Mouse (Mus musculus): ENCODE measurements around the gene Gm44973. TPM values are rescaled to one million over a fixed set of nuclear protein-coding genes. Genes with fewer than 3 reads are reported as not detected.

Gm44973 gene
- polyA plus RNA-seq, 1 experiment from 2014 or later: 0.89 TPM

DNA sequence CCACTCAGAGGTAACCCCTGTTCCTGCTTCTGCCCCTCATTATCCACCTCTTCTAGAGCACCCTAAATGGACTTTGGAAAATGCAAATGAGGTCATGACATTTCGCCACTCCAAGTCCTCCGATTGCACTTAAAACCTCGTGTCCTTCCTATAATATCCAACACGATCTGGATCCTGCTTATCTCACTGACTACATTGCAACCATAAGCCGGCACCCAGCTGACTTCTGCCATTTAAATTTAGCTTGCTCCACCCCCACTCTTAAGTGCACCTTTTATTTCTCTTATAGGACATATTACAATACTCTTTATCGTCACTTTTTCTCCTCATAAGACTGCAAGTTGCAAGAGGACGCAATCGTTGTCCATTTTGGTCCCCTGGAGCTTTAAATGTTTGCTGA is 22.2 kb downstream of the Gm44973 start:
- H3K36me3 ChIP-seq: peaks cover 38% of the 10 kb centered on the region
- H3K4me3 ChIP-seq: peak overlapping the region; percentile 96
- ATAC-seq (replicated peaks): no peak
- H3K9ac ChIP-seq (replicated peaks): peak overlapping the region; percentile 87; the same call in 1 of the 2 replicates
- H3K27me3 ChIP-seq: no peaks in the 10 kb centered on the region
- peak overlapping the region; percentile 98 for H3K27ac ChIP-seq (replicated peaks)
- peaks cover 22% of the 10 kb centered on the region for H3K4me1 ChIP-seq
- no peaks in the 10 kb centered on the region for H3K9me3 ChIP-seq
- H3K4me2 ChIP-seq (replicated peaks): peak overlapping the region; percentile 58
- WGBS: 88% methylated on average over 8 of the region's 8 CpGs

DNA sequence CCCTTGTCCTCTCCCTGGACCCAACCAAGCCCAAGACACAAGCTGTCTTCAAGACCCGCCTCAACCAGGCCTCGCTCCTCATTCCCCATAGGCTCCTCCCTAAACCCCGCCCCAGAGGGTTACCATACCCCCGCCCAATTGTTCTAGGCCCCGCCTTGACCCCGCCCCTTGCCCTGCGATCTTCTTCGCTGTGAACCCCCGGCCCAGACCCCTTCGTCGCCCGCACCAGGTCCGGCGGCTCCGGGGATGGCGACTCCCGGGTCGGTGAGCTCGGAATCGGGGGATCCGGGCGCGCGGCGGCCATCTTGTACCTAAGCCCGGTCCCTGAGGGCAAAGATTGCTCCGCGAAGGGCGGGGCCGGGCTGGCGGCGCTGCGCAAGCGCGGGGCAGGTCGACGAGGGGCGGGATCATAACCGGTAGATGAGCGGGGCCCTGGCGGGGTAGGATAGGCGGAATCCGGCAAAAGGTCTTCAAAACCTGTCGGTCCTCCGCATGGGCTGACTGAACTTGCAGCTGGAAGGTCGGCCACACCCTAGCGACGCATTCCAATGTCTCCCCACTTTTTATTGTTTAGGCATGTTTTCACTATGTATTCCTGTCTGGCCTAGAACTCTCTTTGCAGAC is 22.9 kb downstream of the Gm44973 start, which contains the start of gene Zfp784:
TSS of gene Zfp784 (minus strand) at position 338 of the 624 bp plus-strand sequence.
- Histone ChIP-seq H3K27ac (replicated peaks) (peak within 1 kb of the TSS; percentile 98), H3K4me2 (replicated peaks) (peak within 1 kb of the TSS; percentile 58), H3K9ac (replicated peaks) (peak within 1 kb of the TSS; percentile 87), H3K36me3 (peaks cover 31% of the 10 kb centered on the region), H3K9me3 (no peaks in the 10 kb centered on the region), H3K27me3 (no peaks in the 10 kb centered on the region), H3K4me1 (peaks cover 22% of the 10 kb centered on the region), H3K4me3 (peak within 1 kb of the TSS; percentile 96)
- under 1% methylated on average over 48 of the region's 48 CpGs for WGBS
- peak; percentile 97 for ATAC-seq (replicated peaks)

DNA sequence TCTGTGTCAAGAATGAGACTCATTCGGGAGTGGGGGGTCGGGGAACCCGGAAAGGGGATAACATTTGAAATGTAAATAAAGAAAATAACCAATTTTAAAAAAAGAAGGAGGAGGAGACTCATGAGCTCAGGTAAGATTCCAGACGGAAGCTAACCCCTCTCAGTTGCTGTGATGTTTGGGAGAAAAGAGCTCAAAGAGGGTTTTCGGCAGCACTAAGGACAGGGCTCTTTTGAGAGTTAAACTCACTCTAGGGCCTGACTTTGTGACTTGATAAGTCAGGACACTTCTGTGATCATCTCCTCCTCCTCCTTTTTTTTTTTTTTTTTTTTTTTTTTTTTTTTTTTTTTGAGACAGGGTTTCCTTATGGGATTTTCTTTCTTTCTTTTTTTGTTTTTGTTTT is 23.6 kb downstream of the Gm44973 start:
- H3K27ac ChIP-seq (replicated peaks): 0 out of 2 replicates have a peak overlapping the region, but pooled peaks have one; percentile 98

DNA sequence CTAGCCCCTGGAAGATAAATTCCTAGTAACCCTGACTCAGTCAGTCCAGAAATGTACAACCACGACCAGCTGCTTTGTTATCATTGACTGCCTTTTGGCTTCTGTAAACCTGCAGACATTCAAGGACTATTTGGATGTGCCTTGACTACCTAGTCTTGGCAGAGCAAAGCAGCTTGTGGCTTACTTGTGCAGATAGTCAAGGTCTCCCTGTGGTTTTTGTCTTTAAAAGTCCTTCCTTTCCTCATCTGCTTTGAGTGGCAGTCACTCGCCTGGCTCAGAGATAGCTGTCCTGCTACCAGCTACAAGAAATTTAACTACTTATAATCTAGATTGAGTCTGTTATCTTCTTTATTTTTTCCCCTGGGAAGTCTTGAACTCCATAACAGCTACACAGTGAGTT is 29.7 kb downstream of the Gm44973 start:
- H3K4me2 ChIP-seq (replicated peaks): no peak overlapping the region
- 83% methylated on average over 2 of the region's 2 CpGs for WGBS

More for the DNA sequence above, 23.6 kb downstream of the Gm44973 start:
- no peak for ATAC-seq (replicated peaks)
- peak overlapping the region; percentile 96 for H3K4me3 ChIP-seq
- H3K4me2 ChIP-seq (replicated peaks): peak overlapping the region; percentile 58
- peaks cover 24% of the 10 kb centered on the region for H3K36me3 ChIP-seq
- peaks cover 22% of the 10 kb centered on the region for H3K4me1 ChIP-seq
- 32% methylated on average over 5 of the region's 5 CpGs for WGBS
- no peaks in the 10 kb centered on the region for H3K27me3 ChIP-seq
- peak overlapping the region; percentile 87 for H3K9ac ChIP-seq (replicated peaks)
- H3K9me3 ChIP-seq: no peaks in the 10 kb centered on the region

DNA sequence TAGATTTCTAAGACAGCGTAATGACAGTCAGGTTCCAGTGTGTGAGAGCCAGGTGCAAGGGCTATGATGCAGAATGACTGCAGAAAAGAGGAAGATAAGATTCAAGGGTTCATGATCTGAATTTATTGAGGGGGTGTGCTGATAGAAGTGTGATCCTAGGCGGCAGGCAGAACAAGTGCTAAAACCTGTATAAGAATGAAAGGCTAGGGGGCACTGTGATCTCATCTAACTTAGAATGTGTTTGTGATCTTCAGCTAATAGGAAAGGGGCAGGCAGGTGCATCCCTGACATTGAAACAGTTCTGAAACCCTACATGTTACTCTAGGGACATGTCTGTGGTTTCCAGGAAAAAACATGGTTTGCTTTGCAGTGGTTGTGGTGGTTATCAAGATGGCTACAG is 30.8 kb downstream of the Gm44973 start:
- Histone ChIP-seq H3K4me2 (replicated peaks) (no peak overlapping the region), H3K9me3 (no peaks in the 10 kb centered on the region), H3K27me3 (no peaks in the 10 kb centered on the region), H3K27ac (replicated peaks) (no peak overlapping the region), H3K4me3 (no peak overlapping the region), H3K4me1 (peaks cover 8% of the 10 kb centered on the region), H3K36me3 (no peaks in the 10 kb centered on the region), H3K9ac (replicated peaks) (no peak overlapping the region)
- 77% methylated on average over 2 of the region's 2 CpGs for WGBS
- ATAC-seq (replicated peaks): no peak

More for the DNA sequence above, 29.7 kb downstream of the Gm44973 start:
- no peak overlapping the region for H3K4me3 ChIP-seq
- no peak overlapping the region for H3K27ac ChIP-seq (replicated peaks)
- no peak overlapping the region for H3K9ac ChIP-seq (replicated peaks)
- H3K4me1 ChIP-seq: no peaks in the 10 kb centered on the region
- H3K9me3 ChIP-seq: no peaks in the 10 kb centered on the region
- ATAC-seq (replicated peaks): no peak
- H3K27me3 ChIP-seq: no peaks in the 10 kb centered on the region
- no peaks in the 10 kb centered on the region for H3K36me3 ChIP-seq

DNA sequence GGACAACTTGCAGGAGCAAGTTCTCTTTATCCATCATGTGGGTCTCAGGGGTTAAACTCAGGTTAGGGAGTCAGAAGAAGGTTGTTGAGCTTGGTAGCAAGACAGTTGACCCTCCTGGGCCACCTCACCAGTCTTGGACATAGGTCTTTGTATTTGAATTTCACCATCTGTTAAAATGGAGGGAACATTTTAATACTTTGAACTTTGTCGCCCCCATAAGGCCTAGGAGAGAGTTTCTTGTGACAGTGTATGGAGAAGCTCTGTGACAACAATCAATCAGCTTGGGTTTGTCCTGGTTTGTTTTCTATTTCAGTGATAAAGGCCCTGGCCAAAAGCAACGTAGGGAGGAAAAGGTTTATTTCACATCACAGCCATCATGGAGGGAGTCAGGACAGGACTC is 32.0 kb downstream of the Gm44973 start:
- no peaks in the 10 kb centered on the region for H3K36me3 ChIP-seq
- no peak overlapping the region for H3K4me2 ChIP-seq (replicated peaks)
- H3K27me3 ChIP-seq: no peaks in the 10 kb centered on the region
- 24% methylated on average over 2 of the region's 2 CpGs for WGBS
- no peak overlapping the region for H3K27ac ChIP-seq (replicated peaks)
- ATAC-seq (replicated peaks): no peak
- peaks cover 14% of the 10 kb centered on the region for H3K4me1 ChIP-seq
- H3K4me3 ChIP-seq: no peak overlapping the region
- no peak overlapping the region for H3K9ac ChIP-seq (replicated peaks)
- no peaks in the 10 kb centered on the region for H3K9me3 ChIP-seq

DNA sequence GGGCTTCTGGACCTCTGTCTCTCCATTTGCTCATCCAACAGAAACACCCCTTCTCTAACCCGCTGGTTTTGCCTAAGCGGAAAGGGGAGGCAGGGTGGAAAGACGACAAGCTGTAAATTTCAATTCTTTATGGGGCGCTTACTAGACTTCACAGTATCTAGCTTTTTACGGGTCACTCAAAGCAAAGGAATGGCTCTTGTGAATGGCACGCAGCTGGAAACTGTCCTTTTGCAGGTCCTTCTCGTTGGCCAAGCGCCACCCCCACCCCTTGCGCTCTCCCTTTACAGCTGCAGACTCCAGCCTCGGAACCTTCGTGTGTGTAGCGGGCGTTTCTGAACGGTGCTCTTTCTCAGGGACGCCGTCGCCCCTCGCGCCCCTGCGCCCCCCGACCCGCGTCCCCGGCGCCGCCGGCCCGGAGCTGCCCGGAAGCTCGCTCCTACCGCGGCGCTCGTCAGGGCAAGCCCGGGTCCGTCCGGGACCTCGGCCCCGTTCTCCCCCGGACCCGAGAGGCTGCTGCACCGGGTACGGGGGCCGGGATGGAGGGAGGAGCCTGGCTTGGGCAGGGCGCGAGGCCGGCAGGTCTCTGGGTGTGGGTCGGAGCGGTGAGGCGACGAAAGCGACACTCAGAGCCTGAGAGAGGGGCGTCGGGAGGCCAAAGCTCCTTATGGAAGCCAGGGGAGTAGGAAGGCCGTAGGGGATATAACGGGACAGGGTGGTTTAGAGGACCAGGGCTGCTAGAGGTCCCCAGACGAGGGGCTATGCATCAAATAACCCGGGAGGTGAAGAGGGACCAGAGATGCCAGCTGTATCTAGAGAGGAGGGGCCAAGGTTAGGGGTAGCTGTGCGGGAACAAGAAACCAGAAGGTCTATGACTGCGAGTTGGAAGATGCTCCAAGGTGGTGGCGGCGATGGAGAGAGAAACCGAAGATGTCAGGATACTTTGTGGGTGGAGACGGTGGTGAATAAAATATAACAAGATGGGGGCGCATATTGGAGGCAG is 36.2 kb downstream of the Gm44973 start, which contains the start of gene Zfp580:
TSS of gene Zfp580 (plus strand) at position 346 of the 1,000 bp plus-strand sequence.
- H3K4me3 ChIP-seq: peak within 1 kb of the TSS; percentile 73
- peaks cover 46% of the 10 kb centered on the region for H3K4me1 ChIP-seq
- peaks cover 36% of the 10 kb centered on the region for H3K27me3 ChIP-seq
- peak within 1 kb of the TSS; percentile 81 for H3K27ac ChIP-seq (replicated peaks)
- peak within 1 kb of the TSS; percentile 84 for H3K4me2 ChIP-seq (replicated peaks)
- no peaks in the 10 kb centered on the region for H3K9me3 ChIP-seq
- peak within 1 kb of the TSS; percentile 83 for H3K9ac ChIP-seq (replicated peaks)
- ATAC-seq (replicated peaks): peak; percentile 82
- 1% methylated on average over 64 of the region's 65 CpGs for WGBS
- no peaks in the 10 kb centered on the region for H3K36me3 ChIP-seq

DNA sequence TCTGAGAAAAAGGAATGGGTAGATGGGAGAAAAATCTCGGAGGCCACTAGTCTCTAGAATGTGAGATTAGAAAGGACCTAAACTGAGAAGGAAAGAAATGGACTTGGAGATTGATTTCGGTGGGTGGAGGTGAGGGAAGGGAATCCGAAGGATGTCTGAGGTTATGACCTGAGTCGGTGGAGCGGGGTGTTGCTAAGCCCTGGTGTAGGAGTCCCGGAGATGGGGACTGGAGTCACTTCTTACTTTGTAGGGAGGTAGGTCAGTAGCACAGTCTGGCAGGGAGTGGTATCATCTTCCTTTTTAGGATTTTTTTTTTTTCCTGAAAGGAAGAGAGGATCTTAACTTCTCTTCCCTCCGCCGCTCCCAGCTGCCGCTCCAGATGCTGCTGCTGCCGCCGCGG is 37.1 kb downstream of the Gm44973 start:
- 5% methylated on average over 12 of the region's 12 CpGs for WGBS
- Histone ChIP-seq H3K36me3 (no peaks in the 10 kb centered on the region), H3K4me2 (replicated peaks) (peak overlapping the region; percentile 84), H3K9ac (replicated peaks) (peak overlapping the region; percentile 83), H3K4me1 (peaks cover 54% of the 10 kb centered on the region), H3K9me3 (no peaks in the 10 kb centered on the region), H3K27me3 (peaks cover 40% of the 10 kb centered on the region), H3K27ac (replicated peaks) (0 out of 2 replicates have a peak overlapping the region, but pooled peaks have one; percentile 81), H3K4me3 (peak overlapping the region; percentile 73)
- no peak for ATAC-seq (replicated peaks)

DNA sequence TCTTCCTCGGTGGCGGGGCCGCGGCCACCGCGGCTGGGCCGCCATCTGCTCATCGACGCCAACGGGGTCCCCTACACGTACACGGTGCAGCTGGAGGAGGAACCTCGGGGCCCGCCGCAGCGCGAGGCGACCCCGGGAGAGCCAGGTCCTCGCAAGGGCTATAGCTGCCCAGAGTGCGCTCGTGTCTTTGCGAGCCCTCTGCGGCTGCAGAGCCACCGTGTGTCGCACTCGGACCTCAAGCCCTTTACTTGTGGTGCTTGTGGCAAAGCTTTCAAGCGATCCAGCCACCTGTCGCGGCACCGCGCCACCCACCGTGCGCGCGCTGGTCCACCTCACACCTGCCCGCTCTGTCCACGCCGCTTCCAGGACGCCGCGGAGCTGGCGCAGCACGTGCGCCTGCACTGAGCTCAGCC is 37.6 kb downstream of the Gm44973 start:
- WGBS: 4% methylated on average over 45 of the region's 45 CpGs
- Histone ChIP-seq H3K4me3 (peak overlapping the region; percentile 73), H3K9ac (replicated peaks) (peak overlapping the region; percentile 83), H3K27me3 (peaks cover 45% of the 10 kb centered on the region), H3K4me2 (replicated peaks) (peak overlapping the region; percentile 84), H3K4me1 (peaks cover 59% of the 10 kb centered on the region), H3K9me3 (no peaks in the 10 kb centered on the region), H3K36me3 (no peaks in the 10 kb centered on the region), H3K27ac (replicated peaks) (no peak overlapping the region)
- ATAC-seq (replicated peaks): no peak

DNA sequence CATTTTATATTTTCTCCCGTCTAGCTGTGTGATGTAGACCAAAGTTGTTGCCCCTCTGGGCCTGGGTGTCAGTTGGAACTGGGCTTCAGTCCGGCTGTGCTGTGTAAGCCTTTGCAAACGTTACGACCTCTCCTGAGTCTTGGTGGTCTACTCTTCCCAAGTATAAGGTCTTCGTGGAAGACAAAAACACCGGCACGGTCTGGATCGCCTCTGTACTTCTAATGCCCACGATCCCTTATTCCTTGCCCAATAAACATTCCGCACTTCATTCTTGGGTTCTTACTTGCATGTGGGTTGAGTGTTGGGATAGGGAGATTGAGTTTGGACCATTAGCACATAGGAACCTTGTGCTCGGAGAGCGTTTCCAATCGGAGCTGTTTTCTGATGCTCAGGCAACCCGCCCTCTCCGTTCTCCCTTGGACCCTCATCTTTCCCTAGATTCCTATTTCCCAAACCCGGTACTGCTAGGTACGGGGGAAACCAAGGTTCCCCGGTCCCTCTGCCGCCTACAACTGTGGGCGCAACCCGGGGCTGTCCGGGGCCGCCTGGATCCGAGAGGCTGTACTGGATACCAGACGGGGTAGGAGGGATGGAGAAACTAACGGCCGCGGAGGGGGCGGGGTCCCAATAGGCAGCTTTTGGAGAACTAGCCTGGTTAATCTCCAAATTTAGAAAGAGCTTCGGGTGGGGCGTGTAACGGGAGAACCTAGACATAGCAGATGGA is 38.3 kb downstream of the Gm44973 start:
- Histone ChIP-seq H3K27ac (replicated peaks) (no peak overlapping the region), H3K4me1 (peaks cover 60% of the 10 kb centered on the region), H3K9ac (replicated peaks) (peak overlapping the region; percentile 83), H3K4me3 (peak overlapping the region; percentile 73), H3K27me3 (peaks cover 46% of the 10 kb centered on the region), H3K36me3 (no peaks in the 10 kb centered on the region), H3K9me3 (no peaks in the 10 kb centered on the region), H3K4me2 (replicated peaks) (peak overlapping the region; percentile 84)
- 8% methylated on average over 32 of the region's 32 CpGs for WGBS
- ATAC-seq (replicated peaks): no peak

DNA sequence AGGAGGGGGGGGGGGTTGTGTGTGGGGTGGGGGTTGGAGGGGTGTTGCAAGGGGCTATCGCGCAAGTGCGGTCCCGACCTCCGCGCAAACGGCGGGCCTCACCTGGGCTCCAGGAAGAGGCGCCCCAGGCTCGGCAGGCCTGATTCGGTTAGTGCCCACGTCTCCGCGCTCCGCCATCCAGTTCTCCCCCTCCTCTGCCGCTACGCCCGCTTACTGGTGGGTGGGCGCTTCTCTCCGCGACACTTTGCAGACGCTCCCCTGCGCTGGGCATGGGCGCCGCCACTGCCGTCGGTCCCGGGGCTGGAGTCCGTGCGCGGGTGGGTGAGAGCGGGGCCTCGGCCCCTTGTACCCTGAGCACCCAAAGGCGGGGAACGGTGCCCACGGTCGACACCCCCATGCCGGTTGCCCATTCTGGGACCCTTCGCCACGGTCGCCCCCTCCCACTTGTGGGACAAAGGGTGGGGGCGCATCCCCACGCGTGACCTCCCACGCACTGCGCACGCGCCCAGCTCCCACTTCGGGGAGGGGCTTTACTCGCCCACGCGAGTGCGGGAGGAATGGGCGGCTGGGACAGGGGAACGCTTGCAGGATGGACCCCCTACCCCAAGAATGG is 41.5 kb downstream of the Gm44973 start:
- H3K36me3 ChIP-seq: no peaks in the 10 kb centered on the region
- H3K4me1 ChIP-seq: peaks cover 68% of the 10 kb centered on the region
- peak overlapping the region; percentile 63 for H3K4me3 ChIP-seq
- no peak for ATAC-seq (replicated peaks)
- peak overlapping the region; percentile 67 for H3K4me2 ChIP-seq (replicated peaks)
- H3K9ac ChIP-seq (replicated peaks): peak overlapping the region; percentile 78
- H3K9me3 ChIP-seq: no peaks in the 10 kb centered on the region
- H3K27ac ChIP-seq (replicated peaks): peak overlapping the region; percentile 62; the same call in 1 of the 2 replicates
- peaks cover 46% of the 10 kb centered on the region for H3K27me3 ChIP-seq
- under 1% methylated on average over 55 of the region's 55 CpGs for WGBS
